Mouse (Mus musculus) cerebellum, adult 8-10 months (tissue): ENCODE data around the gene Cog3.

ENCODE experiments used
- DNase-seq: peaks from one replicate; pipeline ENCODE4 v3.0.0; 2022

The Cog3 gene

DNA sequence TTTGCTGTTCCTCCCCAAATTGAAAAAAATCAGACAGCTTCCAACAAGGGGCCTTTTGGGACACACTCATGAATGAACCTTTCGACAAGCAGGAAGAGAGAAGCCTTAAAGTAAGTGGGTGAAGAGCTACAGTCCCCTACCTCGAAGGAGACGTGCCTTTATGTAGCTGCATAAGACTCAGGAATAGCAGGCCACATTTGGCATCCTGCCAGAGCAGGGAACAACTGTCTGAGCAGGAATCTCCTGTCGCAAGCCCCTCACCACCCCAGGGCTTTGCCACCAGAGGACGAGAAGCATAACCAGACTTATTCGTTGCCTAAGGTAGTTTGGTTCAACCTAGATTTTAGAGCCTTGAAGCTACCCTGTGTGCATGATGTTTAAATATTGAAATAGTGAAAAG, 78.0 kb downstream of the Cog3 start:
- DNase-seq: no peak

DNA sequence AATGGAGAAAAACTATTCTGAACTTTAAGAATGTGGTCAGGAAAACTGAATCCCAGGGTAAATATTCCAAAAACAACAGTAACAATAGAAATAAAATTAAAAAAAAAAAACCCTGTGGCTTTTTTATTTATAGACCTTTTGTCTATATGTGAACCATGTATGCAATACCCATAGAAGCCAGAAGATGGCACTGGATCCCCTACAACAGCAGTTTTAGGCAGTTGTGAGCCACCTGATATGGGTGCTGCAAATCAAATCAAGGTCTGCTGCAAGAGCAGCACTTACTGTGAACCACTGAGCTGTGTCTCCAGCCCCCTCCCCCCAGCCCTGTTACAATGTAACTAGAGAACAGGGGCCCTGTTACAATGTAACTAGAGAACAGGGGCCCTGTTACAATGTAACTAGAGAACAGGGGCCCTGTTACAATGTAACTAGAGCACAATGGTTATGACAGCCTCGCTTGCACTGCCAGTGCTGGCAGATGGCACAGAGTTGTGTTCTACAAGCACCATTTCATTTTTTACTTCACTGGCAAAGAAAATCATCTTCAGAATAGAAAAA, 85.2 kb downstream of the Cog3 start:
- DNase-seq: no peak

DNA sequence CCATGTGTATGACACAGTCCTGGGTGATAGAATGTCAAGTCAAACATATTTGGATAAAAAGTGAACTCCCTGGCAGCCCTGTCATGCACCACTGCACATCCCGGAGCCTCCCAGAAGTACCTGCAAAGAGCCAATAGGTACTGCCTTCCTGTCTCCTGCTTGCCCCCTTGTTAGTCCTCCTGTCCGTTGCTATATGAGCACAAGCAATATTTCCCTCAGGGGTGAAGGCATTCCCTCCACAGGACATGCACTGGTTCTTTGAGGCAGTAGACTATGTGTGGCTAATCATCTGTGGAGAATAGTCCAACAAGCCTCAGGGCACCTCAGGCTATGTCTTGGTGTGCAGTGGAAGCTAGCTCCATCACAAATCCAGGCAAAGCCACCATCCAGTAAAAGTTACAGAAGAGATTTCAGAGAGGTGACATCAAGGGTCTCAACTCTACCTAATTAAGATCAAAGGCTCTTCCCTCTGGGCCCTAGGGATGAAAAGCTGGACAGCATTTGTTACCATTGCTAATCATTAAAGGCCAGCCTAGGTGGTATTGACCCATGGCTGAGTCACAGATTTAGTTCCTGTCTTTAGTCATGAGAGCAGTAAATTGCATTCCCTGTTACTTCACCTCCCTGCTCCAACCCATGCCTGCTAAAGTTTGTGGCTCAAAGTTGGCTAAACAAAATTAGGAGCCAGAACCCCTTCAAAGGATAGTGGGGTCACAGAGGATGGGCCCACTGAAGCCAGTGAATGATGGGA, 88.7 kb downstream of the Cog3 start:
- DNase-seq: no peak

DNA sequence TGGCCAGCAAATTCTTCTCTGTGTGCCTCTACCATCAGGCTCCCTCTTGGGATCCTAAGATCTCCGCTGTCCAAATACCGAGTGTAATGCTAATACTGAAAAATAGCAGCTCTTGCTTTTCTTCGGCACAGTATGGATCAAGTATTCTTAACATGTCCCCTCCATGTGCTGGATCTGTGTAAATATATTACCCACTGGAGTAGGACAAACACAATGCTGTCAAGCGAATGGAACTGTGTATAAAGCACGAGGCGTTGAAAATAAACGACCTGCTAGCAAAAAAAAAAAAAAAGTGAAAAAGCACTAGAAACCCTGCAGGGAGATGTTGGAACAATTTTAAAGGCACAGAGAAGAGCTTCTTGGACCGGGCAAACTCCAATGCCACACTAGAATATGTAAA, 92.8 kb downstream of the Cog3 start:
- DNase-seq: no peak

DNA sequence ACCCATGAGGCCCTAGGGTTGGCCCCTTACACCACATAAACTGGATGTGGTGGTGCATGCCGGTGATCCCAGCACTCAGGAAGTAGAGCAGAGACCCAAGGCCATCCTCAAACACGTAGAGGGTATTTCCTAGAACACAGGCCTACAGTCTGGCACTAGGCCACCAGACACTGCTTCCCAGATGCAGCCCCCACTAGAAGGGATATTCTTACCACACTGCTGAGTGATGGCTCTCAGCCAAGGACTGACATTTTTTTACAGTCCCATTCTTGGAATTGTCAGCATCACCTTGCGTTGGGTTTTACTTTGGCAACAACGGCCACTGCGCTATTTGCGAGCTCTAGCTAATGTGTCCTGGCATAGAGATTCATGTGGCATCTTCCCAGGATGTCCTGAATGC, 93.4 kb downstream of the Cog3 start:
- no peak for DNase-seq
